8 mouse cellular contexts compared by ENCODE assay signal in the genomic region with DNA sequence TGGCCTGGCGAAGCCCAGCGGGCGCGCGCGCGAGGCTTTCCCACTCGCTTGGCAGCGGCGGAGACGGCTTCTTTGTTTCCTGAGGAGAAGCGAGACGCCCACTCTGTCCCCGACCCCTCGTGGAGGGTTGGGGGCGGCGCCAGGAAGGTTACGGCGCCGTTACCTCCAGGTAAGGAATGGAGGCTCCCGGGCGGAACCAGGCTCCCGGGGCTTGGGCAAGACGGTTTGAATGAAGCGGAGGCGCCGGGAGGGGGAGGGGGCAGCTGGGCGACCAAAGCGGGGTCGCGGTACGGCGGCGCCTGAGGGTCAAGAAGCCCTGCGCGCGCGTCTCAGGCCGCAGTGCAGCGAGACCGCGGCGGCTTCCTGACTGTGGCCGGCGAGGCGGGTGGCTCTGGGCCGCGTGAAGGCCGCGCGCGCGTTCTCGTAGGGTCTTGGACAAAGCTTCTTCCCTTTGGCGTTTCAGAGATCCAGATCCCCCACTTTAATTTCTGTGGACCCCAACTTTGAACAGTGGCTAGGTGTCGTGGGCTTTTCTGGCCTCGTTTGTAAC. TPM values are rescaled to one million over a fixed set of nuclear protein-coding genes. Genes with fewer than 3 reads are reported as not detected.
DNase-seq lines count a peak whose midpoint lies in the region; ATAC-seq and TF ChIP-seq lines count a peak whose summit lies in the region.

No protein-coding gene starts in this region.

- DNase-seq in gastrocnemius, postnatal 10 days, result peak; percentile 90
- DNase-seq in left cerebral cortex, adult 9 months (ENCODE audit: low spot score in 2 of 2), result peak; percentile 62 to 87
- DNase-seq in right cerebral cortex, adult 2 months (ENCODE audit: low spot score in 2 of 2), result peak; percentile 78 to 87
- DNase-seq in urinary bladder, postnatal 25 days (ENCODE audit: low spot score), result peak; percentile 83

- peak overlapping the region; percentile 94 for H3K27ac ChIP-seq in cortical plate, adult 2 months (ENCODE audit: insufficient read depth, low read length)

- peak overlapping the region; percentile 50 for H3K4me3 ChIP-seq in cortical plate, adult 2 months (ENCODE audit: insufficient read depth, low read length)

- peak; percentile 41; the same call in 1 of the 2 replicates for TF ChIP-seq POLR2A in cortical plate, adult 2 months (IDR thresholded peaks at IDR 0.05; ENCODE audit: extremely low read depth, insufficient read depth, low read length)

- no peak for TF ChIP-seq CTCF in cortical plate, adult 2 months (IDR thresholded peaks at IDR 0.05; ENCODE audit: extremely low read depth, insufficient read depth, low read length)

- H3K4me1 ChIP-seq in cortical plate, adult 2 months (ENCODE audit: control insufficient read depth, insufficient read depth, low read length), result 0 out of 2 replicates have a peak, but pooled peaks cover 2% of the 10 kb centered on the region

- ATAC-seq in activated CD4-positive, CD25-positive, alpha-beta regulatory T cell, adult 4 months, result peak; percentile 13
- peak; percentile 23 for ATAC-seq in inflammation-experienced regulatory T-cells, adult 6 months
- peak; percentile 78 for ATAC-seq in megakaryocyte, adult 5-6 weeks (ENCODE audit: poor library complexity, severe bottlenecking)

RNA-seq across cellular contexts. Expression of gene Smarca4, which starts 0.3 kb away (rescaled TPM):
- polyA plus RNA-seq in activated CD4-positive, CD25-positive, alpha-beta regulatory T cell, adult 4 months (2017; shearing (Covaris generic)), result 10 to 100 TPM; 26.2 to 34.6 TPM
- 77.3 and 80.3 TPM in 2 replicates for polyA plus RNA-seq in cortical plate, adult 2 months (2012; rRNA removed)
- total RNA-seq in gastrocnemius, postnatal 10 days (2021), result 10 to 100 TPM; 52.4 to 58.3 TPM
- 10 to 100 TPM; 24.2 to 32.7 (median 26.9) TPM for polyA plus RNA-seq in inflammation-experienced regulatory T-cells, adult 6 months (2017; shearing (Covaris generic))
- total RNA-seq in megakaryocyte, adult 5-6 weeks (2015), result 41.7 and 43.5 TPM in 2 replicates
- 46.0 and 56.5 TPM in 2 replicates for total RNA-seq in megakaryocyte, adult 5-6 weeks (2017)

RNA-seq across cellular contexts. Expression of gene Yipf2, which starts 23.7 kb away (rescaled TPM):
- polyA plus RNA-seq in activated CD4-positive, CD25-positive, alpha-beta regulatory T cell, adult 4 months (2017; shearing (Covaris generic)), result 10 to 100 TPM; 16.7 to 18.3 TPM
- polyA plus RNA-seq in cortical plate, adult 2 months (2012; rRNA removed), result 27.6 and 29.1 TPM in 2 replicates
- total RNA-seq in gastrocnemius, postnatal 10 days (2021), result 1 to 10 TPM; 4.5 to 5.6 TPM
- polyA plus RNA-seq in inflammation-experienced regulatory T-cells, adult 6 months (2017; shearing (Covaris generic)), result 10 to 100 TPM; 12.4 to 26.5 (median 18.1) TPM
- total RNA-seq in megakaryocyte, adult 5-6 weeks (2015), result 5.2 and 5.4 TPM in 2 replicates
- 5.9 and 8.7 TPM in 2 replicates for total RNA-seq in megakaryocyte, adult 5-6 weeks (2017)

RNA-seq across cellular contexts. Expression of gene Timm29, which starts 23.8 kb away (rescaled TPM):
- polyA plus RNA-seq in activated CD4-positive, CD25-positive, alpha-beta regulatory T cell, adult 4 months (2017; shearing (Covaris generic)), result 1 to 10 TPM; 2.8 to 3.5 TPM
- polyA plus RNA-seq in cortical plate, adult 2 months (2012; rRNA removed), result 50.4 and 53.2 TPM in 2 replicates
- total RNA-seq in gastrocnemius, postnatal 10 days (2021), result 10 to 100 TPM; 45.1 to 49.1 TPM
- 1 to 10 TPM; 3.0 to 5.6 (median 3.4) TPM for polyA plus RNA-seq in inflammation-experienced regulatory T-cells, adult 6 months (2017; shearing (Covaris generic))
- total RNA-seq in megakaryocyte, adult 5-6 weeks (2015), result 20.5 and 22.2 TPM in 2 replicates
- total RNA-seq in megakaryocyte, adult 5-6 weeks (2017), result 21.3 and 22.3 TPM in 2 replicates

Comparison
In these comparisons a context has a peak if more than half of its experiments do, and no peak if none do; other contexts are left out.
1. Peak in every context shown above with its lines: DNase-seq, ATAC-seq, H3K4me3 ChIP-seq and H3K27ac ChIP-seq.
2. ATAC-seq: peak in every context shown above with its lines; median percentile 78 in megakaryocyte, adult 5-6 weeks; 23 in inflammation-experienced regulatory T-cells, adult 6 months; 13 in activated CD4-positive, CD25-positive, alpha-beta regulatory T cell, adult 4 months.